Mouse (Mus musculus) gonadal fat pad, adult 2 months (tissue): Measurements from ENCODE around the gene Cep295nl. TPM values are rescaled to one million over a fixed set of nuclear protein-coding genes. Genes with fewer than 3 reads are reported as not detected.
A peak's percentile ranks its signal among the peaks of the same experiment; 100 is the strongest.
"Not testable (repeated sequence)": the region's sequence is repeated elsewhere in the genome, so short reads cannot be mapped to it uniquely, and the experiment has no call there.

ENCODE experiments used
- DNase-seq: peaks from one replicate; pipeline ENCODE4 v3.0.0-alpha.2; 2012; ENCODE audit warnings: low read depth
- polyA plus RNA-seq: library from polyadenylated mRNA; depleted of rRNA; stranded (reverse); fragments of >200 nt; gene quantifications from 2 replicates; pipeline ENCODE4 v1.2.3, GENCODE M21; 2012; rRNA removed

Cep295nl gene
- polyA plus RNA-seq, 1 experiment = 0.95 TPM

DNA sequence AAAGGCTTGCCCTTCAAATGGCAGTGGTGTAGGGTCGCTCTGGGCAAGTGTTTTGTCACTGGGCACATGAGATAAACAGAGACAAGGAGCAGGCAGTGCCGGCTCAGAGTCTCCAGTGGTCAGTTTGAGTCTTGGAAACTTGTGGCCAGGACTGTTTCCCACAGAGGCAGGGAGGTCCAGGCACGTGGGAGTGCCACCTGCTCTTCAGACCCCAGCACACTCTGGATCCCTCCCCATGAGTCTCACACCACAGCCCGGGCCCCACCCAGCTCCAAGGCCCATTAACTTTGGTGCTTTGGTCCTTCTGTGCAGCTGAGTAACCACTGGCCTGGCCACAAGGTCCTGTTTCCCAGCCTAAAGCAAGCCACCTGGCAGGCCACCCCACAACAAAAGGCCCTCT lies 20.3 kb downstream of the Cep295nl start:
- DNase-seq = no peak

DNA sequence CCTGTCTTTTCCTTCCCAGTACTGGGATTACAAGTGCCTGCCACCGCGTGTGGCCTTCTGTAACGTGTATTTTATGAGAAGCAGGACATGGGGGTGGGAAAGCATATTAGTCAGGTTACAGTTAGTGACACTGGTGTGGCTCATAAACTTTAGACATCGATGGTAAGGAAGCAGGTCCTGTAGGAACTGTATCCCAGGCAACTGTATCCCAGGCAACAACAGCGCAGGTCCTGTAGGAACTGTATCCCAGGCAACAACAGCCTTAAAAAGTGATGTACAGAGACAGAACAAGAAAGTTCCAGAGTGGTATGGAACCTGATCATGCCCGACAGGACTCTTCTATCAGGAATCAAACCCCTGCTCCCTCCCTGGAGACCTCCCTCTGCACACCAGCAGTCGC lies 20.8 kb downstream of the Cep295nl start:
- no peak for DNase-seq

DNA sequence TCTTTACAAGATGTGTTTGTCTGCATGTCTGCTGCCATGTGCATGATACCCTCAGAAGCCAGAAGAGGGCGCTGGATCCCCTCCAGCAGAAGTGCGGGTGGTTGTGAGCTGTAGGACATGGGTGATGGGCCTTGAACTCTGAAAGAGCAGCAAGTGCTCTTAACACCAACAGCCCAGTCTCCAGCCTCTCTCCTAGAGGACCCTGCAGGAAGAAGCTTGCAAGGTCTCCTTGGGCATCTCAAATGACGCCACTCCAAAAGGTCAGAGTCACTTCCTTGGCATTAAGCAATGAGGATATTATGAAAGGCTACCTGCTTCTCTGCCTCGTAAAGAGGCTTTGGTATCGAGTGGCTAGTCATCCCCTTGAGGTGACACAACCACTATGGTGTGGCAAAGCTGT lies 23.6 kb downstream of the Cep295nl start:
- DNase-seq = peak; percentile 38

DNA sequence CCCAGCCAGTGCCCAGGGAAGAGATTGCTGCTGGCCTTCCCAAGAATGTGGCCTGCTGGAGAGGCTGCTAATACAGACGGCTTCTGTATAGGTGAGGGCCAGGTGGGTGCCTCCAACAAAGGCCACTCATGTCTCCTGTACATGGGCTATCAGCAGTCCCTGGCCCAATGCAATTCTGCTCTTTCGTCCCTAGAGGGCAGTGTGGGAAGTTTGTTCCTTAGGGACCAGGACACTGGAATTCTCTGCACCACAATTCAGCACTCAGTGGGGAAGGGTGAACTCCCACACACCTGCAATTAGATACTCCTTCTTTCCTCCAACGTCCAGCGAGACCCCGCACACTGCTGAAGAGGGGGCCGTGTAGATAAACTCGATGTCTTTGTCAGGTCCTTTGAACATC lies 25.2 kb downstream of the Cep295nl start:
- no peak for DNase-seq

DNA sequence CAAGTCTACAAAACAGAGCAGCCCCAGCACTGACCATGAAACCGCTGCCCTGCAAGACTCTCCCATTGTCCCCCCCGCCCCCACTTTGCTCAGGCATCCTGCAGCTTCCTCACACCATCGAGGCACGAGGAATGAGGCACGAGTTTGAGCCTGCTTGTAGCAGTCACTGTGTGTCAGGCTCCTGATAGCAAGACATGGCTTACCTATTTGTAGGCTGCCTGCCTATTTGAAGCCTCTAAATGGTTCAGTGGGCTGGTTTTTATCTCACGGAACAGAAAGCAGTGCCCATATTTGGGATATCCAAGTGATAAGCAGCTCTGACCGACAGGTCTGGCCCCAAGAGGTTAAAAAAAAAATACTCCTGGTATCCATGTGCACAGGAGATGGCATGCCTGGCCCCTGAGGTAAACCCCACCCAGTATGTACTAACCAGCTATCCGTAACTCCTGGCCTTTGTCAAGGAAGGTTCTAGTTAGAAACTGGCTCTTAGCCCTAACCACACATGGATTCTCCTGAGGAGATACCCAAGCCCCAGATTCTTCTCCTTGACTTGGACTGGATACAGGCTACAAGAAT lies 26.0 kb downstream of the Cep295nl start:
- DNase-seq = no peak

DNA sequence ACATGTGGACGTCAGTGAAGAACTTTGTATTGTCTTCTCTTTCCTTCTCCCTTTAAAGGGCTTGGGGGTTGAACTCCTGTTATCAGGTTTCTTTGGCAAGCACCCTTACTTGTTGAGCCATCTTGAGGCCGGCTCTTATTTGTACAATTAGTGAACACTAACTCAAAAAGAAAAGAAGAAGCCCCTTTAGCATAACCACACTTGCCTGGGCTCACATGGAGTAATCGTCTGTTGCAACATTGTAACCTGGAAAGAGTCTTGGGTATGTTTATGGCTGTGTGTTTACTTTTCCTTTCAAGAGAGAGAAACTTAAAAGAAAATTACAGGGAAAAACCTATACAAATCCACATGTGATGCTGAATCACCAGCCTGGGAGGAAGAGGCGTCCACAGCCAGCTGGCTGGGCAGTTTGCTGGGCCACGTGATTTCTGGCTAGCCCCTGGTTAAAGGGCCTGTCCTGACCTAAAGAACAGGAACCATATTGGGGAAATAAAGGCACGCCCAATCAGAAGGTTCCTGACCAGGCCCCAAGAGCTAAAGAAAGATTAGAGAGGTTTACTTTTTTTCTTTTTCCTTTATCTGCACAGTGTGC lies 30.1 kb downstream of the Cep295nl start:
- no peak for DNase-seq

DNA sequence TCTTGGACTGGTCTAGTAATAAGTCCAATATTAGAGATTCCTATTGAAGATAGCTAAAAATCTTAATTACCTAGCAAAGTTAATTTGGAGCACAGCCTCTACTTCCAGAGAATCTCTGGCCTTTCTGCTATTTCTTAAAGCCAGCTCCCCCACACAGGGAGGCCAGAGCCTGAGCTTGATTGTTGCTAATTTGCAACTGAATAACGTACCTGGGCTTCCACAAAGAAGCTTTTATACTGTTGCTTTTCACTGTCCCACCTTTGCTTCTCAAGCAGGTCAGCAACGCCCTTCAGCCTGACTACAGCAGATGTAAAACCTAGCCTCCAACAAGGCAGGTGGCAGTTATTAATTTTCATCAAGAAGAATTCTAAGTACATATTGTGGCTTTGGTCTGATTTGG lies 34.3 kb downstream of the Cep295nl start:
- DNase-seq = not testable (repeated sequence)

DNA sequence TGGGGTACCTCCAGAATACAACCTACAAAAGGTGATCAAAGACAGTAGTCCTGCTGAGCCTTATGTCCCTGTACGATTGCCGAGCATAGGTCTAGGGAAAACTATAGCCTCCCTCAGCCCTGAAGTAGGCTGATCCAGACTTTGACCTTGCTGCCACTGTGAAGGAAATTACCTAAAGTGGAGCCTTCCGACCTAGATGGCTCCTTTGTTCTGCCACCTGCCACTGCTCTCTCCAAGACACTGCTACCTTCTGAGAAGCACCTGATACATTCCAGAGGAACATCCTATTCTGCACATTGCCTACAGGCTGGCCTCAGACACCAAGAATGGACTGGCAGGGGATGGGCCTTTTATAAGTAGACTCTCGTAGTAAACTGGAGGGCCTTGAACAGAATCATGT lies 38.3 kb downstream of the Cep295nl start:
- not testable (repeated sequence) for DNase-seq

DNA sequence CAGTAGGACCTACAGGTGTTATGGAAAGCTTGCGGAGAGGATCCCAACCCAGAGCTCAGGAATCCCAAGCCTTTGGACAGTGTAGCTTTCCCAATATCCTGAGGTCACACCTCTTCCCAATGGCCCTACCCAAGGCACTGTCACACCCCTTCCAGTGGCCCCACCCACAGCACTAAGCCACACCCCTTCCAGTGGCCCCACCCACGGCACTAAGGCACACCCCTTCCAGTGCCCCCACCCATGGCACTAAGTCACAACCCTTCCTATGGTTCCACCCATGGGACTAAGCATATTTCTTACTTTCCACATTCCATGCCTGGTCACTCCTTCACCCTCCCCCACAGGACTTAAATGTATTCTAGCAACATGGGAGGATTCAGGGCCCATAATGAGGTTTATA lies 43.5 kb downstream of the Cep295nl start:
- DNase-seq = no peak

DNA sequence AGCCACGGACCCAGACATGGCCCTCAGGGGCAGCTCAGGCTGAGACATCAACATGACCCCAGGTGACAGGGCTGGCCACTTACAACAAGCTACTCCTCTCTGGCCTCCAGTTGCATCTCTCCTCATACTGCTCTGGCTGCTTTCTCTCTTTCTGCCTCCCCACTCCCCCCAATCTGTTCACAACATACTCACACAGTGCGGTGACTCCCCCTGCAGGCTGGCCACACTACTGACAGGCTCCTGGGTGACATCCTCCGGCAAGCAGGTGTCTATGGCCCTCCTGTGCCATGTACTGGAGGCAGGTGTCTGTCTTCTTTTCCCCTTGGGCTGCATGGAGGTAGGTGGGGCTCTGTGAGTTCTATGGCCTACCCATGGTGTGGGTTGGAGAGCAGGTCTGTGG lies 44.3 kb downstream of the Cep295nl start:
- no peak for DNase-seq

DNA sequence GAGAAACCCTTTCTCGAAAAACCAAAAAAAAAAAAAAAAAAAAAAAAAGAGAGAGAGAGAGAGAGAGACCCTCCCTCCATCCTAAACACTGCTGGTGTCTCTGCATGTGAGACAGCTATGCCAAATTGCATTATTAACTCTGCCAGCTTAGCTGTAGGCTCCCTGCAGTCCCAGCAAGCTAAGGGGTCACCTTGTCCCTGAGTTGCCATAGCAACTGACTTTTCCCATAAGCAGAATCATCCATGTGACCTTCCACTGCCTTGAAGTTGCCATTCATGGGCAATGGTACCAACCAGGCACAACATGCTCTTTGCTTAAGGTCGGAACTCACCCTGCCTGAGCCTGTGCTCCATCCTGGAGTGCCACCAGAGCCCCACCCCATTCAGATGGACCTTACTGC lies 47.3 kb downstream of the Cep295nl start:
- no peak for DNase-seq

DNA sequence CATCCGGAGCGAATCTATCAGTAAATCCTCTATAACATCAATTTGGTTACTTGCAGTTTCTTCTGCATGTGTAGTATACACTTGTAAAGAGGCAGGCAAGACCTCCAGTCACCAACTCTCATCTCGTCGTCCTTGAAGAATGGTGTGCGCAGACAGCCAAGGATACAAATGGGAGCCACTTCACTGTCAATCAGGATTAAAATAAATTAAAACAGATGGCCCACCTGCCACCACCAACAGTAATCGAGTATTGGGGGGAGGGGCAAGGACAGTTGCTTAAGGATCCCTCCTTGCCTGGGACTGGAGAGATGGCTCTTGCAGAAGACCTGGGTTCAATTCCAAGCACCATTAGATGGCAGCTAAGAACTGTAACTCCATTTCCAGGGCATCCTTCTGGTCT lies 49.6 kb downstream of the Cep295nl start:
- no peak for DNase-seq

DNA sequence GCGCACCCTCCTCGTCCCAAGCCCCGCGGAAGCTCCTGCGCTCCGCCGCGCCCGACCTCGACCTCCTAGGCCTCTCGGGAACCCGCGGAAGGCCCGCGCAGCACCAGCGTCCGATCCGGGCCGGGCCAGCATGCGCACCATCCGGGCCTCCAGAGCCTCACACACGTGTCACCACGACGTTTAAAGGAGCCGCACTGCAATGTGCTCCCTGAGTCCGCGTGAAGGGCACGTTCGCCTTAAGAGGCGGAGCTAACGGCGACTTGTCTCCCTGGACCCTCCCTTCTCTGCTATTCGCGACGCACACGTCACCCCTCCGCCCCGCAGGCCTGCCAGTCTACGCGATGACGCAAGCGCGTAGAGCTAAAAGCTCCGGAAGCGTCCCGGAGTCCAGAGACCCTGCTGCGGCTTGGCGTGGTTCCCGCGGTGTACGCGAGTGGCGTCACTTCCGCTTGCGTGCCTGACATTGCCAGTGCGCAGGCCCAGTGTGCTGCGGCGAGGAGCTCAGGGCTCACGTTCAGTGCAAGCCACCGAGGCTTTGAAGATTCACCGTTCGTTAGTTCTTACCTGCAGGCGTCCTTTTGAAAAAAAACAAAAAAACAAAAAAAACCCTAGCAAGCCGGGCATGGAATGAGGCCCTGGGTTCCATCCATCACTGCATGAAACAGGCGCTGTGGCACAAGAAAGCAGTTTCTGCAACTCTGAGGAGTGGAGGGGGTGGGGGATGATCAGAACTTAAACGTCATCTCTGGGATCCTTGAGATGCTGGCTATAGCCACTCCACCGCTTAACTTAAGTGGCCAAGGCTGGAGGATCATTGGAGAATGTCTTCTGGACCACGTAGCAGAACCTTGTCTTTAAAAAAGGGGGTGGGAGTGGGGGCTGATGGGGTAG lies 52.1 kb downstream of the Cep295nl start, which contains the start of gene Usp36:
Gene Usp36 (minus strand): TSS at position 246 of the 891 bp plus-strand sequence.
- peak; percentile 96 for DNase-seq

DNA sequence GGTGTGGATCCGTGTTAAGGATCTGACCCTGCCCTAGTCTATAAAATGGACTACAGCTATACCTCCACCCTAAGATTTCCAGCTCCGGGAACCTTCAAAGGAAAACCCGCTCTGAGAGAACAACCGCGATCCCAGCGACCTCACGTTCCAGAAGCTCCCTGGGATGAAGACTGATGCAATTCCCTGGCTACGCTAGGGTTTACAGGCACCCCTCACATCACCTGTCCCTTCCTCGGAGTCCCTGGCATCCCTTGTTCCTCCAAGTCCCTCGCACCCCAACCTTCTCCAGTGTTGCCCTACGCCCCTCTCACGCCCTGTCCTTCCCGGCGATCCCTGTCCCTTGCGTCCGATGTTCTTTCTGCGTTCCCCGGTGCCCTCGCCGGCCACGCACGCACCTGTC lies 52.7 kb downstream of the Cep295nl start:
- no peak for DNase-seq

DNA sequence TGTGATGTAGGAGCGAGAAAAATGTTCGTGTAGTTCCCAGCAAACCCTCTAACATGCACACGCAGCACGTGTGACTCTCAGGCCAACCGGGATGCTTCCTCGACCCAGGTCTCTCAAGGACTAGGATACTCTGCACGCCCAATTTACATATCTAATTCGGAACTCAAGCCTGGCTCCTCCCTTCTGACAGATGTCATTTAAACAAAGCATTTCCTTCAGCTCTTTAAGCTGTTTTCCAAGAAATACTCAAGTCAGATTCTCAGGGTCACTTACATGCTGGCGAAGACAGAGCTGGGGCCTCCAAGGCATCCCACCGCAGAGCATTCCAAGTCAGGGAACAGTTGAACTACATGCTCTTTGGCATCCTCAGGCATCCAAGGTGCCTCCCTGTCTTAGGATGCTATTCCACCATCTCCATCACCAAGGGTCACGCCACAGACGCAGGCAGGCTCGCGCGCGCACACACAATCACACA lies 53.2 kb downstream of the Cep295nl start:
- DNase-seq = no peak

DNA sequence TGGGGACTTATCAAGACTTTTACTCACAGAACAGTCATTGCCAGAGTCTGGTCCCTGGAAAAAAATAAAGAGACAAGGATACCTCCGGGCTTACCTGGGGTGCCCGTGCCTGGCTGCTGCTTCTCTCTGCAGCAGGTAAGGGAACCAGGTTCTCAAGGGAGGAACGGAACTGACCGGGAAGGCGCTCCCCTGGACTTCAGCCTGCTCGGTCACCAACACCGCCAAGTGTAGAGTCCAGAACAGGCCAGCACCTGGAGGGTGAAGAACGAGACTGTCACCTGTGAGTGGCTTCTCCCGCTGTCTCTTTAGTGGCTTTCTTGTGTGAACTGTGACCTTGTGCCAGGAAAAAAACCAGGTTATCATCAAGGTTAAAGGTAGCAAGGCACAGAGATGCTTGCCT lies 54.7 kb downstream of the Cep295nl start:
- no peak for DNase-seq

DNA sequence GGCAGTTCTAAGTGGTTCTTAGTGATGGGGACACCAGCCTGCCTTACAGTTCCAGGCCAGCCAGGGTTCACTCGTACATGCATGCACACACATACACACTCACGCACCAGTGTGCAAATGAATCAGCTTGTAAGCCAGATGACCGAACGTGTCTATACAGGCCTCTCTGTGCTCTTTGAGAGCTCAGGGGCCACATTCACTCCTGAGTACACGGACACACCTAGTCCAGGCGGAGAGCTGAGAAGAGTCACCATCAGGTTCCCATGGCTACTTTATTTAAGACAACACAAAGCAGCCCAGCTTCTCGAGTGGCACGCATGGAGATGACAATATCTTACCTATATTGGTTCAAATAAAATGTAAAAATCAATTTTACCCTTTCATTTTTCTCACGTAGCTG lies 55.9 kb downstream of the Cep295nl start:
- no peak for DNase-seq

DNA sequence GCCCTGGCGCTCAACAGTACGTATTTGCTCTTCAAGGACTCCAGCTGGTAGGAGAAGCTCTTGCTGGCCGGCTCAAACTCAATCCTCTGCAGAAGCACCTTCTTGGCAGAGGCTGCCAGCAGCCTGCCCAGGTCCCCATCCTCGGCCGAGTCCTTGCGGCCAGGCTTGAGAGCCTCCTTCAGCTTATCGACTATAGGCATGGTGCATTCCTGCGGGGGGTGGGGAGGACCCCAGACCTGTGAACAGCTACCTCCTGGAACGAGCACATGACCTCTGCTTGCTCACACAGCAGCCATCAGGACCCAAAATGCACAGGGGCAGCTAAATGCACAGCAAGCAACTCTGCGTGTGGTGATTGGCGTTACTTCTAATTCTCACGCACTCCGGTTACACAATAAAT lies 56.5 kb downstream of the Cep295nl start:
- DNase-seq = no peak

Other genes with a start within 250 kb of the Cep295nl start
- 0.16 and 0.25 TPM in 2 replicates for gene Dnah17, start 211.9 kb downstream of the Cep295nl start, polyA plus RNA-seq
- gene Cyth1, start 93.9 kb downstream of the Cep295nl start, polyA plus RNA-seq = 18.2 and 19.6 TPM in 2 replicates
- gene Usp36, start 52.3 kb downstream of the Cep295nl start, polyA plus RNA-seq = 11.6 and 13.6 TPM in 2 replicates
- gene Timp2, start 13.2 kb upstream of the Cep295nl start, polyA plus RNA-seq = 161 and 230 TPM in 2 replicates
- gene Lgals3bp, start 59.6 kb upstream of the Cep295nl start, polyA plus RNA-seq = 271 and 275 TPM in 2 replicates
- 54.7 and 60.8 TPM in 2 replicates for gene Cant1, start 76.6 kb upstream of the Cep295nl start, polyA plus RNA-seq
- gene C1qtnf1, start 85.7 kb upstream of the Cep295nl start, polyA plus RNA-seq = 29.2 and 32.3 TPM in 2 replicates
- 19.2 and 20.8 TPM in 2 replicates for gene Engase, start 134.3 kb upstream of the Cep295nl start, polyA plus RNA-seq